Mouse (Mus musculus): ENCODE measurements around the gene Siah1b.
A peak's percentile ranks its signal among the peaks of the same experiment; 100 is the strongest.

Gene Siah1b

DNA sequence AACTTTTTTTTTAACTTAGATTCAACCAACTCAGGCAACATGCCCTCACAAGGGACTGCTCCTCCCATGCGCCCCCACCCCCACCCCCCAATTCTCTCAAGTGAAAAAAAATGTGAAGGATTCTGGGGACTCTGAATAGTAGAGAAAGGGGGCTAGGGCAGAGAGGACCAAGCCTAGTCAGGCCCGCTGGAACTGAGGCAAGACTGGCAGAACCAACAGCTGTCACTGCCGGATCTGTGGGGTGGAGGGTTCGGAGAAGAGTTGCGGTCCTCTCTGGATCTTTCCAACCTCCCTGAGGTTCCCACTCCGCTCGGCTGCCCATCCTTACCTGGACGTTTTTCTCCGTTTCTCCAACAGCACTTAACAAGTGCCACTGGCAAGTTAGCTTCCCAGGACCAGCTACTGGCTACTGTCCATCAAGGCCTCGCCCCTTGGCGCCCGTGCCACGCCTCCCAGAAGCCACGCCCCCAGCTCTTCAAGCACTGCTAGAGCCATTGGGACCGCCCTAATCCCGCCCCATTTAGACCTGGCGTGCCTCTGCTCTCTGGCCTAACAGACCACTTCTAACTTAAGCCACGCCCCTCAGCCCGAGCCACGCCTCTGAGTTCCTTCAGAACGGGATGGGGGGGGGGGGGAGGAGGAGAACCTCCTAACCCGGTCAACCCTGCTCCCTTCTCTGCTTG lies 48.5 kb downstream of the Siah1b start, which contains the start of gene Car5b:
Gene Car5b, minus strand, starts transcription at position 391 of the 683 bp plus-strand sequence.
- DNase-seq: peak; percentile 91

All from lung, postnatal 14 days (tissue).